Mouse (Mus musculus): ENCODE data around the gene Fcrl5. TPM values are rescaled to one million over a fixed set of nuclear protein-coding genes. Genes with fewer than 3 reads are reported as not detected.
"Not testable (repeated sequence)": the region's sequence is repeated elsewhere in the genome, so short reads cannot be mapped to it uniquely, and the experiment has no call there.

Gene Fcrl5
- total RNA-seq (2015; ENCODE audit: low replicate concordance) (1.1 TPM in 1 of 2 replicates, not detected in the other), total RNA-seq (2017; ENCODE audit: low replicate concordance) (0.08 TPM in 1 of 2 replicates, not detected in the other)

GRCm38 (mm10) chr3:87435479-87435878 is at the start of gene Fcrl5:
TSS of gene Fcrl5 (plus strand) at chr3:87435773.
- no peak for ATAC-seq (replicated peaks; ENCODE audit: low FRiP score, poor library complexity, severe bottlenecking)

DNA sequence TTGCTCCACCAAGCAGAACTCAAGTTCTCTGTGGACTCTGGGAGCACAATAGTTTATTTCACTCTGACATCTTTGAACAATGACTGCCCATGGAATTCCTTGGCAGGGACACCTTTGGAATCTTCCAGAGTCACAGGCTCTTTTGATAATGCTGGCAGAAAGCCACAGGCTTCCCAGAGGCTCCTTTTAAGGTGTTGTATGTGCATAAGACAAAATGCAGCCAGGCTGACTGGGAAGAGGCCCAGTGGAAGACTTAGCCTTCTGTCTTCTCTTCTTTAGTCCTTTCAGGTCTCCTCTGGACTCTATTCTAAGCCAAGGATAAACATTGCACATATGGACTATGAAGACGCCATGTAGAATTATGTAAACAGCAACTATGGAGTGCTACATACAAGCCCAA is 44.6 kb upstream of the Fcrl5 start:
- ATAC-seq (replicated peaks; ENCODE audit: low FRiP score, poor library complexity, severe bottlenecking), result no peak

- no peak for ATAC-seq (replicated peaks; ENCODE audit: low FRiP score, poor library complexity, severe bottlenecking)
Observed at GRCm38 (mm10) chr3:87398809-87399208, 36.8 kb upstream of the Fcrl5 start.

GRCm38 (mm10) chr3:87399906-87400305 is 35.7 kb upstream of the Fcrl5 start:
- ATAC-seq (replicated peaks; ENCODE audit: low FRiP score, poor library complexity, severe bottlenecking), result no peak

DNA sequence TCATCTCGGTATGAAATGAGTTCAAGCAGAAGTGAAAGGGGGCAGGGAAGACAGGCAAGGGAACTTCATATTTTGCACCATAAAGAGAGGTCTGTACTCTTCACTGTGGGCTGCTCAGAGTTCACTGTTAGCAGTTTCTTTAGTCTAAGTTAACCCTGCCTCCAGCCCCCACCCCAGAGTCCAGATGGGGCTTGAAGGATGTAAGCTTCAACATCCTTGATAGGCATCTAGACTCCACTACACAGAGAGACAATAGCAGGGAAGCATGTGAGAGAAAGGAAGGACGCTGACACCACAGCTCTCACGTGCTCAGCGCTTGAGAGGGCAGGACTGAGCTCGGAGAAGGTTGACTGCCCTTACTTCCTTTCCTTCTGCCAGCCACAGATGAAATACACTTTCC is 34.3 kb upstream of the Fcrl5 start:
- no peak for ATAC-seq (replicated peaks; ENCODE audit: low FRiP score, poor library complexity, severe bottlenecking)

DNA sequence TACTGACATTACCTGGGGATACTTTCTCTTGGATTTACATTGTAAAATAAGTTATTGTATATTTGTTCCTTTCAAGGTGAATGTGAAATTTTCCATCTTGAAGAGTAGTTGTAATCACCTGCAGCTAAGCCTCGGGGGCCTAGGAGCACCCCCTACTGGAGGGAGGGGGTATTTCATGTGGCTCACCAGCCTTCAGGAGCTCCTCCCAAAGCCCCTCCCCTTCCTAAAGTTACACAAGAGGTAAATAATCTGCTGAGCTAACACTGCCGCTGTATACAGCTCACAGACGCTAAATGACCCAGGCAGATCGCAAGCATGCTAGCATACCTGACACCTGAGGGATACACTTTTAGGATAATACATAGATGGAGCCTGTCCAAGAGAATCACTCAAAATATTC is 27.4 kb upstream of the Fcrl5 start:
- no peak; the same call in 1 of the 2 replicates for ATAC-seq (replicated peaks; ENCODE audit: low FRiP score, poor library complexity, severe bottlenecking)

DNA sequence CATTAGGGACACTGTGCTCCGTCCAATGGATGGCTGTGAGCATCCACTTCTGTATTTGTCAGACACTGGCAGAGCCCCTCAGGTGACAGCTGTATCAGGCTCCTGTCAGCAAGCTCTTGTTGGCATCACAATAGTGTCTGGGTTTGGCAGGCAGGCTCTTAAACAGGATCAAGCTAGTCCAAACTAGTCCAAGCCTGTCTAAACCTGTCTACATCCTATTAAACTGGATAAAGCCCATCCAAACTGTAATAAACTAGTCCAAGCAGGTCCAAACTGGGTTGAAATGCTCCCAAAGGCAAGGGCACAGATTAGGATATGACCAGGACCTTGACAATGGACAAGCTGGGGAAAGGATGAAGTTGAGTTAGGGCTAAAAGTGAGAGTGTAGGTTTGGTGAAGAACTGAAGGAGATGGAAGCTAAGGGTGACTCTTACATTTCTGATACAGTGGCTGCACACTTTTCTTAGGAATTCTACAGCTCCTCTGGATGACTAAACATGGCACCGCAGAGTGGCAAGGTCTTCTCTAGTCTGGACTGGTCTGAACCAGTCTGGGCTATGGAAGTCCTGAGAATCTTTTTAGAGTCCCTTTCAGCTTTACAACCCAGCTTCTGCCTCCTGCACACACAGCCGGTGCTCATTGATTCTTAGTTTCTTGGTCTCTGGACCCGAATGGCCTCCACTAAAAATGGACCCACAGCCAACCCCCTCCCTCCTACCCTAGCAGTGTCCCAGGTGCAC is 26.2 kb upstream of the Fcrl5 start:
- no peak for ATAC-seq (replicated peaks; ENCODE audit: low FRiP score, poor library complexity, severe bottlenecking)

DNA sequence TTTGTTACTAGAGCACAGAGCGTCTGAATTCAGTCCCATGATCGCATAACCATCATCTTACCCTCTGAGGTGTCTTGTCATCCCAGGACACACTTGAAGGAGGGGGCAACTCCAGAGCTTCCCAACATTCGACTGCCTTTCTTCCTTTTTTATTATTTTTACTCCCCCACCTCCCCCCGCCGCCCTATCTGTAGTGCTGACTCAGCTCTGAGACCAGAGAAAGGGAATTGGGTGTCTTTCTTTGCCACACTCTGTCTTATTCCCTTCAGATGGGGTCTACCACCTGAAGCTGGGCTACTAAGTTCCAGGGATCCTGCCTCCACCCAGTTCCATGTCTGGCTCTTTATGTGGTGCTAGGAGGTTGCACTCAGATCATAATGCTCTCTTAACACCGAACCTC is 25.0 kb upstream of the Fcrl5 start:
- ATAC-seq (replicated peaks; ENCODE audit: low FRiP score, poor library complexity, severe bottlenecking), result no peak

GRCm38 (mm10) chr3:87411150-87411549 is 24.4 kb upstream of the Fcrl5 start:
- ATAC-seq (replicated peaks; ENCODE audit: low FRiP score, poor library complexity, severe bottlenecking), result peak; percentile 63

- no peak for ATAC-seq (replicated peaks; ENCODE audit: low FRiP score, poor library complexity, severe bottlenecking)
Observed at GRCm38 (mm10) chr3:87420645-87421044, 14.9 kb upstream of the Fcrl5 start.

DNA sequence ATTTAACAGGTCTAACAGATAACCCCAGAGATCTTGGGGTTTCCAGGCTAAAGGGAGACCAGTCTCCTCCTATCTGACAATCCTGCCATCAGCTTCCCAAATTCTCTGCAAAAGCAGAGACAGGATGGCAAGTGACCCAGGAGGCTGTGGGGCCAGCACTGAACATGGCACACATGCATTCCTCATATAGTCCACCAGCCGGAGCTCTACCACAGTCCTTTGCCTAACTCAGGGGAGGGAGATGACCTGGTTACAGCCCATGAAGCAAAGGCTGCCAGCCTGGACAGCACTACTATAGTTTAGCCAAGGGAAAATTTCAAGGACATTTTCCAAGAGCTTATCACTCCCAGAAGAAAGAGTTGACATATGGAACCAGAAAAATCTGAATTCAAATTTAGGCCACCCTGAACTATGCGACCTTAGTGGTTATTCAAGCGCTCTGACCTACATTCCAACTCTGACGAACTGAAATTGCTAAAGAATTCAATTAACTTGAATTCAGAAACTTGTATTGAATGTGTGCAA is 13.1 kb upstream of the Fcrl5 start:
- ATAC-seq (replicated peaks; ENCODE audit: low FRiP score, poor library complexity, severe bottlenecking), result no peak

DNA sequence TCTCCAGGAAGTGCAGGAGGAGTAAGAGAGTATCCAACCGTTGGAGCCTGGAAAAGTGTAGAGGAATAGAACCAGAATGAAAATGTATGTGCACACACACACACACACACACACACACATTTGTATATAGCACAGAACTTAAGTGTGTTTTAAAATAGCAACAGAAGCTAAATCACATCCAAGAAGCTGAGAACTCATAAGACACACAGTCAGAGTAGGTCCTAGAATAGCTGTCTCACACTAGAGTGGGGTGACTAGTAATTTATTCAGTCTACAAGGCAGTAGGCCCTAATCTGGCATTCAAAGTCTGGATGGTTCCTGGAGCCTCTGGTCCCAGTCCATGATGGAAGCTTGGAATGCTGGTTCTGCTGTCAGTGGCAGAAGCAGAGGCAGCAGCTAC is 5.0 kb downstream of the Fcrl5 start:
- no peak for ATAC-seq (replicated peaks; ENCODE audit: low FRiP score, poor library complexity, severe bottlenecking)

DNA sequence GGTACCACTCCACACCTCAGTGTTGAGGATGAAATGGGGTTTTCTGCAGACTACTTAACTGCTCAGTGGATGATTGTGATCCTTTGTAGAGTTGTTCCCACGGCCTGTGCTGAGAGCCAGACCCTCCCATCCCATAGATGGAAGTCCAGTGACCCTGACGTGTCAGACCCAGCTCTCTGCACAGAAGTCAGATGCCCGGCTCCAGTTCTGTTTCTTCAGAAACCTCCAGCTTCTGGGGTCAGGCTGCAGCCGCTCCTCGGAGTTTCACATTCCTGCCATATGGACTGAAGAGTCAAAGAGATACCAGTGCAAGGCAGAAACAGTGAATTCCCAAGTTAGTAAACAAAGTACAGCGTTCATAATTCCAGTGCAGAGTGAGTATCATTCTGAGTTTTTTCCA is 8.4 kb downstream of the Fcrl5 start:
- no peak for ATAC-seq (replicated peaks; ENCODE audit: low FRiP score, poor library complexity, severe bottlenecking)

DNA sequence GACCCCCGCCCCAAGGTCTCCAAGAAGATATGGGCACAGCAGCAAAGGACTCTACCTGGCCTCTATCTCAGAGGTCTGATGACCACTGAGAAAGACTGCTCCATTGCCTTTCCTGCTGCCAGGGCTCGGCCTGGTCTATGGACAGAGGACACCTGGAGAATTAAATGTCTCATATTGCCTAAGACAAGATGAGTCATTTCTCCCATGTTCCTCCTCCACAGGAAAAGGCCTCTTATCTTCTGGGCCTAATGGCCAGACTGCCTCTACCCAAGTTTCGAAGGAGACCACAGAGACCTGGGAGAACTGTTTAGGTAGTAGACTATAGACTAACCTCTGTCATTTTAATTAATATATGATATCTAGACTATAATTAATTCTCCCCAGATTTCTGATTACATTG is 29.9 kb downstream of the Fcrl5 start:
- no peak for ATAC-seq (replicated peaks; ENCODE audit: low FRiP score, poor library complexity, severe bottlenecking)

DNA sequence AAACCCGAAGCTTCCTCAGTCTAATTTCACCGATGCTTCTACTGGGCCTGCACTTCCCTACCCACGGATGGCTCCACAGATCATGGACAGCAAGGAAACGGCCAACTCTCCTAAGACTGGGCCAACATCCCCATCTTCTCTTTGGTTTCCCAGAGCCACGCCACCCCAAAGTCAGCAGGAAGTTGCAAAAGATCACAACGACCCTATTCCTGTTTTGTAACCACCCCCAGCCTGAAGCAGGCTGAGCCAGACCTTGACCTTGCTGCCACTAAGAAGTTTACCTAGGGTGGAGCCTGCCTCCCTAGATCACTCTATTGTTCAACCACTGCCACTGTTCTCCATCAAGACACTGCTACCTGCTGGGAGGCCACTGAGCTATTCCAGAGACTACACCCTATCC is 31.4 kb downstream of the Fcrl5 start:
- no peak for ATAC-seq (replicated peaks; ENCODE audit: low FRiP score, poor library complexity, severe bottlenecking)

GRCm38 (mm10) chr3:87467416-87467815 is 31.8 kb downstream of the Fcrl5 start:
- no peak for ATAC-seq (replicated peaks; ENCODE audit: low FRiP score, poor library complexity, severe bottlenecking)

- not testable (repeated sequence) for ATAC-seq (replicated peaks; ENCODE audit: low FRiP score, poor library complexity, severe bottlenecking)
Observed at GRCm38 (mm10) chr3:87477948-87478347, 42.4 kb downstream of the Fcrl5 start.

DNA sequence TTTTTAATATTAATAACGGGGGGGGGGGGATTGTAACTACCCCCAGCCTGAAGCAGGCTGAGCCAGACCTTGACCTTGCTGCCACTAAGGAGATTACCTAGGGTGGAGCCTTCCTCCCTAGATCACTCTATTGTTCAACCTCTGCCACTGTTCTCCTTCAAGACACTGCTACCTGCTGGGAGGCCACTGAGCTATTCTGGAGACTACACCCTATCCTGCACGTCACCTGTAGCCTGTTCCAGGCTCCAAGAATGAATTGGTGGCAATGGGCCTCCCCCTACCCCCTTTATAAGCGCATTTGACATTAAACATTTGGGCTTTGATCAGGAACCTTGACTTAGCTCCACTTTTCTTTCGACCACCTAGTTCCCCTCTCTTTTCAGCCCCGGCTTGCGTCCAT is 43.0 kb downstream of the Fcrl5 start:
- not testable (repeated sequence) for ATAC-seq (replicated peaks; ENCODE audit: low FRiP score, poor library complexity, severe bottlenecking)

- ATAC-seq (replicated peaks; ENCODE audit: low FRiP score, poor library complexity, severe bottlenecking), result not testable (repeated sequence)
Observed at GRCm38 (mm10) chr3:87479230-87479629, 43.7 kb downstream of the Fcrl5 start.

- ATAC-seq (replicated peaks; ENCODE audit: low FRiP score, poor library complexity, severe bottlenecking), result no peak
Observed at GRCm38 (mm10) chr3:87487392-87487791, 51.8 kb downstream of the Fcrl5 start.

GRCm38 (mm10) chr3:87487911-87488310 is 52.3 kb downstream of the Fcrl5 start:
- no peak for ATAC-seq (replicated peaks; ENCODE audit: low FRiP score, poor library complexity, severe bottlenecking)

DNA sequence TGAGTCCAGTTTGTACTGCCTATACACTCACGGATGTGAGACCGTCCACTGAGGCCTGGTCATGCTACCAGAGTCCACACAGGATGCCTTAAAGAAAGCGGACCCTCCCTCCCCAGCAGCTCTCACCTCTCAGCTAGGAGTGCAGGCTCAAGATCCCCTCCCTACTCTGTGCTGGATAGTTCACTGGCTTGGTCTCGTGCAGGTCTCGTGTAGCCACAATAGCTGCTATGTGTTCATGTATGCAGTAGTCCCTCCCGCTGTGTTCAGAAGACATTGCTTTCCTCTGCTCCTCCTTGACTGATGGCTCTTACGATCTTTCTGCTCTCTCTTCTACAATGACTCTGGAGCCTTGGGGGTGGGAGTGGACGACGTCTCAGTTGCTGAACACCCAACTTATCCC is 62.7 kb downstream of the Fcrl5 start:
- ATAC-seq (replicated peaks; ENCODE audit: low FRiP score, poor library complexity, severe bottlenecking), result no peak

Data from erythroid progenitor cell, adult 5-6 weeks (primary cell).